Mouse (Mus musculus): ENCODE results near the gene Trpc5os.

DNA sequence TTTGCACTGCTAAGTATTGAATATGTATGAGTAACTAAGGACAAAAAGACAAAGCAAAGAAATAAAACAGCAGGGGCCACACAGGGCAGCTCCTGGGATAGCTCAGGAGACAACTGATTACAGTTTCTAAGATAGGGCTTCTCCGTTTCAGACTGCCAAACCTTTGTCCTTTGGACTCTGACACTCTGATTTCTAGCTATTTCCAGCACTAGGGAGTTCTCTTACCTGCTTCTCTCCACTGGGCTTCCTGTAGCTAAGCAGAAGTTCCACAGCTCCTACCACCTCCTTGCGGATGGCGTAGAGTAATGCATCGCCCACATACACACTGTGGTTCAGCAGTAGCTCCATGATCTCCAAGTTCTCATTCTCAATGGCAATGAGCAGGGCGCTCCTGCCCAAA is 66.9 kb downstream of the Trpc5os start:
- TF ChIP-seq CTCF (IDR thresholded peaks at IDR 0.05; ENCODE audit: low read depth): no peak
- no peak for TF ChIP-seq EP300 (IDR thresholded peaks at IDR 0.05; ENCODE audit: low read depth)
